Mouse (Mus musculus) lung, embryonic 15.5 days (tissue): ENCODE measurements at regions not wholly inside any gene's neighbourhood (a gene's known extent, or its start where the extent isn't known, plus 50 kb on each side); places are given as distances from the start of the nearest gene placed in this dataset.

Experiments
- ATAC-seq: fragments of 200-750 bp; cut with Nextera tagmentation; 2 replicates; pipeline ENCODE4 v1.8.0; 2017; ENCODE audit warnings: moderate number of reproducible peaks, borderline replicate concordance; ENCODE audit not compliant: low FRiP score, low TSS enrichment; ENCODE audit errors: extremely low read depth
- H3K27ac ChIP-seq: fragments of 300-500 bp; sonication (generic); 2 replicates; pipeline ENCODE4 v1.5.1; 2015; ENCODE audit warnings: moderate library complexity, mild to moderate bottlenecking, inconsistent platforms
- H3K27me3 ChIP-seq: fragments of 300-500 bp; sonication (generic); 2 replicates; pipeline ENCODE4 v1.6.1; 2015; ENCODE audit warnings: inconsistent platforms
- H3K36me3 ChIP-seq: fragments of 300-500 bp; sonication (generic); 2 replicates; pipeline ENCODE4 v1.6.1; 2015; ENCODE audit warnings: inconsistent platforms
- H3K4me1 ChIP-seq: fragments of 300-500 bp; sonication (generic); 2 replicates; pipeline ENCODE4 v1.6.1; 2015; ENCODE audit warnings: inconsistent platforms
- H3K4me2 ChIP-seq: fragments of 300-500 bp; sonication (generic); 2 replicates; pipeline ENCODE4 v1.6.1; 2015; ENCODE audit warnings: inconsistent platforms, mild to moderate bottlenecking, moderate library complexity
- H3K4me3 ChIP-seq: fragments of 300-500 bp; sonication (generic); 2 replicates; pipeline ENCODE4 v1.5.1; 2015; ENCODE audit warnings: mild to moderate bottlenecking, inconsistent platforms
- H3K9ac ChIP-seq: fragments of 300-500 bp; sonication (generic); 2 replicates; pipeline ENCODE4 v1.6.1; 2015; ENCODE audit warnings: inconsistent platforms
- H3K9me3 ChIP-seq: fragments of 300-500 bp; sonication (generic); 2 replicates; pipeline ENCODE4 v1.6.1; 2016; ENCODE audit warnings: inconsistent platforms
- WGBS: fragments of 180-500 bp; shearing (Covaris S2); methylation state at CpG from one replicate; pipeline ENCODE4 v1.1.7; 2015; 5-methylcytosine and 5-hydroxymethylcytosine counted together

DNA sequence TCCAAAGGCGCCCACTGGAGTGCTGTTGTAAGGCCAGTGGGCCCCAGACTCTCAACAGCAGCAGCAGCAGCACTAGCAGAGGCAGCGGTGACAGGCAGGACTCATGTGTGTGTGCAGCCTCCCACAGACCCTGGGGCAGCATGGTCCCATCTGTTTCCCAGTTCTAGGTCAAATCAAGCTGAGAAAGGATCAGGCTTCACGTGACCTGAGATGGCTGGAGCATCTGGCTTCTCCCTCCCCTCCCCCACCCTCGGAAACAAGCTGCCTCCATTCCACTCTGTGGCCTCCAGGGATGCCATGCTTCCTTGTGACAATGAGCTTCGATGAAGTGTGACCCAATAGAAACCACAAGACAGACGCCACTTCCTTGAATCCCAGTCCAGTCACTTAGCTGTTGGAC lies 128.8 kb downstream of the Mycn start:
- Histone ChIP-seq H3K27me3 (no peaks in the 10 kb centered on the region), H3K4me3 (no peak overlapping the region), H3K4me1 (peaks cover 40% of the 10 kb centered on the region), H3K9me3 (no peaks in the 10 kb centered on the region), H3K4me2 (no peak overlapping the region), H3K36me3 (no peaks in the 10 kb centered on the region), H3K27ac (peak overlapping the region; percentile 93), H3K9ac (no peak overlapping the region)
- WGBS: 42% methylated on average over 6 of the region's 6 CpGs
- ATAC-seq: no peak

DNA sequence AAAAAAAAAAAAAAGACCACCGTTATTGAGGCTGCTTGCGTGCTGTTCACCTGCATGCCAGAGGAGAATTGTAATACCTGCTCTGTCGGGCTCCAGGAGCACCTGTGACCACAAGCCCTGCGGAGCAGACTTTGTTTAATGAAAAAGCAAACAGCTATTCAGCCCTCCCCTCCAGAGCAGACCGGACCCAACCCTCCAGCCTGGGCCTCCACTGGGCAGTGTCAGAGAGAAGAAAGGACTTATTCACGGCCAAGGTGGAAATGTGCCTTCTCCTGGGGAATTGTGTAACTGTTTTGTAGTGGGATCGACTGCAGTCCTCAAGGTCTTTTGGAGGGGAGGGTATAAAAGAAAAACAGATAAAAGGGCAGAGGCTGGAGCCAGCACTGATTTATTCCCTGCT lies 130.8 kb downstream of the Mycn start:
- no peaks in the 10 kb centered on the region for H3K9me3 ChIP-seq
- peak; percentile 81 for ATAC-seq

DNA sequence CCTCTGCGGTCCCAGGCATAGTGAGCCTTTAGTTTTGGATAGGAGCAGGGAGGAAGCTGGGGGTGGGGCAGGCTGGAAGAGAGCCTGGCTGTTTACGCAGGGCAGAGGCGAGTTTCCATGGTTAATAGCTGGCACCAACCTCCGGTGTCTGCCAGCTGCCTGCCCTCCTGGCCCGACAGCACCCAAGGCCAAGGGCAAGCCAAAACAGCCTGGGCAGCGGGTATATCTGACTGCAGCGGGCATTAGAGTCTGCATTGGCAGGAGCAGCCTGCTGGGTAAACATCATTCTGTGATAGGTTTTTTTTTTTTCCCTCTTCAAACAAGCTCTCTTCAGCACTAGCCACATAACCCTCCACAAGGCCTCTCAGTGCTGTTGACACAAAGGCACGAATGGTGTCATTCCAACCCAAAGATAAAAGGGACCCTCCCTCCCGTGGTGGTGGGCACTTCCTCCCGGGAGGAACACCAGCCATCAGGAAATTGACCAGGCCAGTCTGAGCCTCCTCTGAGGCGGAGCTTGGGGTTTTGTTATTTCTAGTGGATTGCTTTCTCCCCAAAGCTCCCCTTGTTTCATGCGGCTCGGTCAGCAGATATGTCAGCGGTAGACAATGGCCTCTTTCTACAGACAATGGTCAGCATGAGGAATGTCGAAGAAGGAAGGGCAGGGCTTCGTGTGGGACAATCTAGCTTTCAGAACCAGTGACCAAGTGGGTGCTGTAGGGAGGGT lies 131.4 kb downstream of the Mycn start:
- ATAC-seq: peak; percentile 74
- Histone ChIP-seq H3K4me1 (peaks cover 49% of the 10 kb centered on the region), H3K27me3 (no peaks in the 10 kb centered on the region), H3K36me3 (no peaks in the 10 kb centered on the region), H3K9ac (no peak overlapping the region; the same call in 1 of the 2 replicates), H3K4me3 (peak overlapping the region; percentile 18), H3K4me2 (peak overlapping the region; percentile 59), H3K27ac (peak overlapping the region; percentile 93), H3K9me3 (no peaks in the 10 kb centered on the region)
- WGBS: 3% methylated on average over 16 of the region's 16 CpGs

More for the DNA sequence above, 130.8 kb downstream of the Mycn start:
- WGBS: 16% methylated on average over 7 of the region's 7 CpGs
- no peak overlapping the region for H3K9ac ChIP-seq
- no peaks in the 10 kb centered on the region for H3K36me3 ChIP-seq
- H3K27me3 ChIP-seq: no peaks in the 10 kb centered on the region
- H3K4me2 ChIP-seq: peak overlapping the region; percentile 59
- peaks cover 49% of the 10 kb centered on the region for H3K4me1 ChIP-seq
- no peak overlapping the region for H3K4me3 ChIP-seq
- H3K27ac ChIP-seq: peak overlapping the region; percentile 93

DNA sequence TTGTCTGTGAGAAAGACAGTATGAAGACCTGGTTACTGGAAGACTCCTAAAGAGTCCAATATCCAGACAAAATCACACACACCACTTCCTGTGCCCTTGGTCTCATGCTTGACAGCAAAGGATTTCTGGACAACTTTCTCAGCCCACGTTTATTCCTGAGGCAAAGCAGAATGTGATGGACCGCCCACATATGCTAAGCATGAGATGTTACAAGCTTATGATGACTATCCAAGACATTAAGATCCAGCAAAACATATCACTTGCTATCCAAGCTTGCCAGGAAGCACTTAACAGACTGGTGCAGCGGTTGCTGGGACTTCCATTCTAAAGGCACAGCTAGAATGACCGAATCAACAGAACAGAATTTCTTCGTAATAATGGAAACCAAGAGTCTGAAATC lies 133.6 kb downstream of the Mycn start:
- Histone ChIP-seq H3K9me3 (no peaks in the 10 kb centered on the region), H3K4me3 (no peak overlapping the region), H3K9ac (no peak overlapping the region), H3K27me3 (no peaks in the 10 kb centered on the region), H3K27ac (no peak overlapping the region), H3K36me3 (no peaks in the 10 kb centered on the region), H3K4me1 (peaks cover 41% of the 10 kb centered on the region), H3K4me2 (no peak overlapping the region)
- WGBS: 83% methylated on average over 5 of the region's 5 CpGs
- no peak for ATAC-seq

DNA sequence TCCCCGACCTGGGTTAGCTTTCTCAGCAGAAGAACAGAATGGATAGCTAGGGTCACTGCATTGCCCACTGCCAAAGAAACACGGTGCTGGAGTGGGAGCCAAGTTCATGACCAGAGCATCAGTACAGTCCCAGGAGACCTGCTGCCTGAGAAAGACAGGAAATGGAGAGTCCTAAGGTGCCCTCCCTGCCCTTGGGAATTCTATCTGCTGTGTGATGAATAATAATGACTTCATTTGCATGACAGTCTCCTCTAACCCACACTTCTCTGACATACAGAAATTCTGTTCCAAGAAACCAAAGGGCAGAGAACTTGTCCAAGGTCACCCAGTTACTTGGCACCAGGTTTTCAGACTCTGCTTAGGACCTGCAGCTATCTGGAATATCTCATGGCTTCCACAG lies 138.1 kb downstream of the Mycn start:
- 0 out of 2 replicates have a peak, but pooled peaks cover 12% of the 10 kb centered on the region for H3K4me1 ChIP-seq
- H3K4me3 ChIP-seq: no peak overlapping the region
- no peak for ATAC-seq
- no peaks in the 10 kb centered on the region for H3K36me3 ChIP-seq
- no peaks in the 10 kb centered on the region for H3K27me3 ChIP-seq
- H3K4me2 ChIP-seq: no peak overlapping the region
- H3K9ac ChIP-seq: no peak overlapping the region
- H3K27ac ChIP-seq: no peak overlapping the region
- no peaks in the 10 kb centered on the region for H3K9me3 ChIP-seq
- 58% methylated on average over 2 of the region's 2 CpGs for WGBS

DNA sequence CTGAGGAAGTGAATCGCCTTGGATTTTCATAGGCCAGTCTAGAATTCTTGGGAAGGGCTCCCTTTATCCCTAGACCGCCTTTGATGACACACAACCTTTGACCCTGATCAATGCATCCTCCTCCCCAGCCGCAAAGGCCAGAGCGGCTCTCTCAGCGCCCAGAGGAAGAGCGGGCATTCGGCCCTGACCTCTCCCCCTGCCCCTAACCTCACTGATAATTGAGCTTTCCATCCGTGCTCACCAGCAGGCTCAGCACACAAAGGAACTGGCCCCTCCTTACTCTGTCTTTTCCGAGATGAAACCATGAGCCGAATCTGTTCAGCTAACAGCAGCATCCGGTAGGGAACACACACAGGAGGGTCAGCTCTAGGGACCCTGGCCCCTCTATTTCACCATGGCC lies 139.3 kb downstream of the Mycn start:
- H3K9me3 ChIP-seq: no peaks in the 10 kb centered on the region
- H3K4me1 ChIP-seq: 0 out of 2 replicates have a peak, but pooled peaks cover 12% of the 10 kb centered on the region
- no peaks in the 10 kb centered on the region for H3K27me3 ChIP-seq
- no peak for ATAC-seq
- no peak overlapping the region for H3K27ac ChIP-seq
- H3K4me2 ChIP-seq: no peak overlapping the region
- no peak overlapping the region for H3K9ac ChIP-seq
- H3K36me3 ChIP-seq: no peaks in the 10 kb centered on the region
- H3K4me3 ChIP-seq: no peak overlapping the region
- WGBS: 32% methylated on average over 11 of the region's 11 CpGs

DNA sequence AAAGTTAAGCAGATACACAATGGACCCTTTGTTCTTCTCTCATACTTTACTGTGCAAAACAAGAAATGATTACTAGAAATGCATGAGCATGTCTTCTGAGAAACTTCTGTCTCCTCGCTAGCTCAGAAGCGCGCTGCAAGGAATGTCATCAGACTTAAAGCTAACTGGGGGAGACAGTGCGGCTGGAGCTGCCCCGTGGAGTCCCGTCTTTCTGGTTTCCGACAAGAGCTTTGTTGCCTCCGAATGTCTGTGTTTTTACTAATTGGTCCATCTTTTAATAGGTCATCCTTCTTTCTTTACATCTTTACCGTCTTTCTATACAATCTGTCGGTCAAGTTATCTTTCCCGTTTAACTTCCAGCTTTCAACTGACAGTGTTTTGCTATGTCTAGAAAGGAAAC lies 140.0 kb downstream of the Mycn start:
- Histone ChIP-seq H3K27me3 (no peaks in the 10 kb centered on the region), H3K27ac (no peak overlapping the region), H3K4me1 (0 out of 2 replicates have a peak, but pooled peaks cover 7% of the 10 kb centered on the region), H3K4me3 (no peak overlapping the region), H3K9ac (no peak overlapping the region), H3K36me3 (no peaks in the 10 kb centered on the region), H3K9me3 (no peaks in the 10 kb centered on the region), H3K4me2 (no peak overlapping the region)
- ATAC-seq: no peak
- 42% methylated on average over 11 of the region's 11 CpGs for WGBS

DNA sequence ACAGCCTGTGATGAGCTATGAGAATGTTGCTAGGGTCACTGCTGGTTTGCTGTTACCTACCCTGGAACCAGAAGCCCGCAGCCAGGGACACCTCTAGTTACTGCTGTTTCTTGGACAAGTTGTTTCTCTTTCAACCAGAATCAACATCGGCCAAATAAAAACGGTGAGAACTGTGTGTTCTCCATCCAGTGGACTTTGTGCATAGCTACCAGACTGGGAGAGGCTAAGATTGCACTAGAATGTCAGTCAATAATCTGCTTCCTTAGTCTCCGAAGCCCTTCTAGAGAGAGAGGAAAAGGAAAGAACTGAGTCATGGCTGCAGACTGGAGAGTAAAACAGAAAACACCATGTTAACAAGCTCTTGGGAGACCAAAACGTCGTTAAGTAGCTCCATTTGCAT lies 141.6 kb downstream of the Mycn start:
- Histone ChIP-seq H3K9ac (no peak overlapping the region), H3K4me3 (no peak overlapping the region)
- 87% methylated on average over 6 of the region's 6 CpGs for WGBS

DNA sequence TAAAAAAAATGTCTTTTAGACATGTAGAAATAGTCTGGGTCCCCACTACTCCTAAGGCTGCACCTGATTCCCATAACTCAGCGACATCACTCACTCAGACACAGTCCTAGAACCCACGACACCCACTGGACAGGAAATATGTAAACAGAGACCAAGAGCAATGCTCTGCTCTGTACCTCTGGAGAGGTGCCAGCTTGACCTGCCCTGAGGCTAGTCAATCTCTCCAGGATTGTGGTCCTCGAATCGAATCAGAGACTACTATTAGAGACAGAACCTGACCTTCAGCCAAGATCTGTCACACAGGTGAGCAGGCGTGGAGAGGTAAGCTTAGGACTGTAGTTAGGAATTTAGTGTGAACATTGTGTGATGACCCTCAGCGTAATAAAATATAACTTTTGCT lies 152.7 kb downstream of the Mycn start:
- Histone ChIP-seq H3K27ac (no peak overlapping the region), H3K4me3 (no peak overlapping the region), H3K4me2 (no peak overlapping the region), H3K4me1 (peaks cover 42% of the 10 kb centered on the region), H3K36me3 (no peaks in the 10 kb centered on the region), H3K9me3 (no peaks in the 10 kb centered on the region), H3K27me3 (no peaks in the 10 kb centered on the region), H3K9ac (no peak overlapping the region)
- no peak; the same call in 1 of the 2 replicates for ATAC-seq
- 60% methylated on average over 6 of the region's 6 CpGs for WGBS

More for the DNA sequence above, 141.6 kb downstream of the Mycn start:
- ATAC-seq: no peak
- Histone ChIP-seq H3K9me3 (no peaks in the 10 kb centered on the region), H3K36me3 (no peaks in the 10 kb centered on the region), H3K4me1 (0 out of 2 replicates have a peak, but pooled peaks cover 3% of the 10 kb centered on the region), H3K27me3 (no peaks in the 10 kb centered on the region), H3K4me2 (no peak overlapping the region), H3K27ac (no peak overlapping the region)

DNA sequence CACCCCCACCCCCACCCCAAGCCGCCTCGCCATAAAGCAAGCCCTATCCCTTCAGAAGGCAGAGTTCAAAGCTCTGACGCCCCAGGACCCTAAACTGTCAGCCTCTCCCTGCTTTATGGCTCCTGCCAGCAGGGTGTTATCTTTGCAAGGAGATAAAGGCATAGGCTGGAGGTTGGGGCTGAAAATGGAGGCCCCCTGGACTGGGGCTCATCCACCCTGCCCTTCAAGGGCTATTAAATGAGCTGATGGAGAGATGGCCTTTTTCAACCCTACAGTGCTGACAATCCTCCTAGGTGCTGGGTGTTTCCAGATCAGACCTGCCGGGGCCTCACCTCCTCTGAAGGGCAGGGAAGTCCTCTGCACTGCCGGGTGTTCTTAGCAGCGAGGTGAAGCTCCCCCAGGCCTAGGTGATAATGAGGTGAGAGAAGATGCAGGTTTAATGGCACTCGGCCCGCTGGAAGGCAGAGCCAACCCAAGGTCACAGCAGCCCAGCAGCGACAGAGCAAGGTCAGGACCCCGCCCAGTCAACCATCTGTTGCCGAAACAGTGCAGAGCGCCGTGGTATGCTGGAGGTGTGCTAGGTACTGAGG lies 153.4 kb downstream of the Mycn start:
- Histone ChIP-seq H3K9ac (no peak overlapping the region), H3K4me3 (no peak overlapping the region), H3K36me3 (no peaks in the 10 kb centered on the region), H3K9me3 (no peaks in the 10 kb centered on the region), H3K27me3 (no peaks in the 10 kb centered on the region), H3K4me2 (peak overlapping the region; percentile 45), H3K27ac (no peak overlapping the region), H3K4me1 (peaks cover 37% of the 10 kb centered on the region)
- WGBS: 34% methylated on average over 13 of the region's 13 CpGs
- ATAC-seq: no peak

DNA sequence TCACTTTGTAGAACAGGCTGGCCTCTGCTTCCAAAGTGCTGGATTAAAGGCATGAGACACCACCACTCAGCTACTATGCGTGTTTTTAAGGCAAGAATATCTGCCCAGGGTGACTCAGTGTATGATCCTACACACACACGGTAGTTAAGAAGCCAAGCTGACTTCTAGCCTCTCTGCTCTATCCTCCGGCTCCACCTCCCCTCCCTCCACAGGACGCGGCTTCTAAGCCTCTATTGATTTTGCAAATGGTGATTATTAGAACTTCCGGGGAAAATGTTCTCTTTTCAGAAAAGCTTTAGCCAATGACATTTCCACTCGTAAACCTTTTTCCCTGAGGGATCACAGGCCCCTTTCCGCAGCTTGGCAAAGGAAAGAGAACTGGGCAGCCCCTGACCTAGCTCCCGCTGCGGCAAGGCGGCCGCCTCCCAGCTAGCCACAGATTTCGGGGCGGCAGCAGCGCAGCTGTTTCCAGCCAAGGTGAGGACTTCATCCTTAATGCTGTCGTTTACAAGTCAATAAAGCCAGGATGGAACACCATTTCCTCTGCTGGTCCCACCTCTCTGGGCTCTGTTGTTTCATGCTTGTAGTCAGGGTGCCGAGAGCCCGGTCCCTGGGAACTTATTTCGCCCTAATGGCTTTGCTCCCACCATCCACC lies 154.0 kb downstream of the Mycn start:
- no peak overlapping the region for H3K9ac ChIP-seq

DNA sequence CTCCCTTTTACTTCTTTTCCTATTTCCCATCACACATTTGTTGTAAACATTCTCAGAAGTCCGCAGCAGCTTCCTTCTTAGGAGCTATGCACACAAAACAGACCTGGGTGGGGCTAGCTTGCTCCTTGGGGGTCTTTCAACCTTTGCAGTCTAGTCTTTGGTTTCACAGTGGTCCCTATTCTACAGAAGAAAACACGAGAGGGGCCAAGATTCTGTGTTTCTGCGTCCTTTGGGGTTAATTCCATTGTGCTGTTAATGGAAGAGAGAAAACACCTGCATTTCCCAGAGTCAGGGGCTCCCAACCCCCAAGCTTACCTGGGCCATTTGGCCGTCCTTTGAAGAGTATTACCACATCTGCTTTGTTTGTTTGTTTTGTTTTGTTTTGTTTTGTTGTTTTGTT lies 154.6 kb downstream of the Mycn start:
- Histone ChIP-seq H3K4me2 (no peak overlapping the region; the same call in 1 of the 2 replicates), H3K27ac (no peak overlapping the region), H3K9ac (no peak overlapping the region), H3K9me3 (no peaks in the 10 kb centered on the region), H3K36me3 (no peaks in the 10 kb centered on the region), H3K4me3 (no peak overlapping the region), H3K27me3 (no peaks in the 10 kb centered on the region), H3K4me1 (peaks cover 31% of the 10 kb centered on the region)
- WGBS: 36% methylated on average over 4 of the region's 4 CpGs
- no peak for ATAC-seq

More for the DNA sequence above, 154.0 kb downstream of the Mycn start:
- WGBS: 15% methylated on average over 19 of the region's 19 CpGs
- Histone ChIP-seq H3K4me2 (peak overlapping the region; percentile 45), H3K27ac (no peak overlapping the region), H3K4me1 (peaks cover 36% of the 10 kb centered on the region), H3K4me3 (peak overlapping the region; percentile 11), H3K36me3 (no peaks in the 10 kb centered on the region), H3K27me3 (no peaks in the 10 kb centered on the region), H3K9me3 (no peaks in the 10 kb centered on the region)
- no peak for ATAC-seq
